Mouse (Mus musculus): ENCODE measurements at regions not wholly inside any gene's neighbourhood (a gene's known extent, or its start where the extent isn't known, plus 50 kb on each side); places are given as distances from the start of the nearest gene placed in this dataset.
A peak's percentile ranks its signal among the peaks of the same experiment; 100 is the strongest.

DNA sequence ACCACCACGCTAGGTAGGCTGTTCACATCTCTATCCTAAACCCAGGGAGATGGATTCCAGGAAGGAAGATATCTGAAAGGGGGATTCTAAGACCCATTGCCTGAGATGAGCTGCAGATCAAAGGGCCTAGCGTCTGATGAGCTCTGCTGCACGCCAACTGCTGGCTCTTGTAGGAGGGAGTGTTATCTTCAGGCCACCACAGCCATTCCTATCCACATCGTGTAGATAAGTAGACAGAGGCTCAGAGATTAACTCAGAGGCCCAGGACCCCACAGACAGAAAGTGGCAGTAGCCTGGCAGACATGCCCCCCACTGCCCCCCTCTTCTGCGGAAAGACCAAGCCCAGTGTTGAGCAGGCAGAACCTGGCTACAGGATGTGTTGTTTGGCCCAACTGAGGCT, 61.6 kb upstream of the Tle3 start:
- DNase-seq (ENCODE audit: extremely low spot score in 1 of 2, low spot score in 1 of 2), result no peak

DNA sequence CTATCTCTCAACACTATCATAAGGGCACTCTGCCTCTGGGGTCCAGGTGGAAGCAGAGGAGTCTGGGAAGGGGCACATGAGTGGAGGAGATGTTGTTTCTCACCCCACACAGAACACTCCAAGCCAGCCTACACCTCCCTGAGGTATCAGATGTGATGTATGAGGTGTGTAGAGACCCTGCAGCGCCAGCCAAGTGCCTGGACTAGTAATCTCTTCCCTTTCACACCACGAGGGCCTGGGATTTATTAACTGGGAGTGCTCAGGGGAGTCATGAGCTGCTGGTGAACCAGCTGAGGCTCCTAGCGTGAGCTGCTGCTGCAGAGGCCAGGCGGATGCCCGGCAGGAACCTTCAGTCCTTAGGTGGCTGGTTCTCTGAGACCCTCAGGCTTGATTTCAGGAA, 60.6 kb upstream of the Tle3 start:
- no peak for DNase-seq (ENCODE audit: extremely low spot score in 1 of 2, low spot score in 1 of 2)

DNA sequence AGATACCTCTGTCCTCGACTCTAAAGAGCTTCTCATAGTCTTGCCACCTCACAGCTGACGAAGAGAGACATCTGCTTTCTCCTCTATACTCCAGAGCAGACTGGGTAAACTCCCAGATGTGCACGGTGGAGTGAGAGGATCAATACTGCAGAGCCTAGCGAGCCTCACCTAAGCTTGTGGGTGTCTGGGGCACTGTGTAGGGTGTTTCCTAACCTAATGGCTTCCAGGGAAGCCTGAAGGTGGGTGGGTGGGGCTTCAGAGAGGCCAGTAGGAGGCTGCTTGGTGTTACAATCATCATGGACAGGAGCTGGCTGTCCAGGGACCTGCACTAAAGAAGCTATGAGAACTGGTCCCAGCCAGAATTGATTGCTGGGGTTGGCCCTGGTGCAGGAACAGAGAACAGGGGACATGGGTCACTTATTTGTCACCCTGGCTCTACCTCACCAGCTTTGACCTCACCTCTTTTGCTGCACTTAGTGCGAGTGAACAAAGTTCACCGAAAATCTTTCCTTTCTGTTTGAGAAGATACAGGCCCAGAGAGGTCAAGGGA, 57.5 kb upstream of the Tle3 start:
- DNase-seq (ENCODE audit: extremely low spot score in 1 of 2, low spot score in 1 of 2), result no peak

DNA sequence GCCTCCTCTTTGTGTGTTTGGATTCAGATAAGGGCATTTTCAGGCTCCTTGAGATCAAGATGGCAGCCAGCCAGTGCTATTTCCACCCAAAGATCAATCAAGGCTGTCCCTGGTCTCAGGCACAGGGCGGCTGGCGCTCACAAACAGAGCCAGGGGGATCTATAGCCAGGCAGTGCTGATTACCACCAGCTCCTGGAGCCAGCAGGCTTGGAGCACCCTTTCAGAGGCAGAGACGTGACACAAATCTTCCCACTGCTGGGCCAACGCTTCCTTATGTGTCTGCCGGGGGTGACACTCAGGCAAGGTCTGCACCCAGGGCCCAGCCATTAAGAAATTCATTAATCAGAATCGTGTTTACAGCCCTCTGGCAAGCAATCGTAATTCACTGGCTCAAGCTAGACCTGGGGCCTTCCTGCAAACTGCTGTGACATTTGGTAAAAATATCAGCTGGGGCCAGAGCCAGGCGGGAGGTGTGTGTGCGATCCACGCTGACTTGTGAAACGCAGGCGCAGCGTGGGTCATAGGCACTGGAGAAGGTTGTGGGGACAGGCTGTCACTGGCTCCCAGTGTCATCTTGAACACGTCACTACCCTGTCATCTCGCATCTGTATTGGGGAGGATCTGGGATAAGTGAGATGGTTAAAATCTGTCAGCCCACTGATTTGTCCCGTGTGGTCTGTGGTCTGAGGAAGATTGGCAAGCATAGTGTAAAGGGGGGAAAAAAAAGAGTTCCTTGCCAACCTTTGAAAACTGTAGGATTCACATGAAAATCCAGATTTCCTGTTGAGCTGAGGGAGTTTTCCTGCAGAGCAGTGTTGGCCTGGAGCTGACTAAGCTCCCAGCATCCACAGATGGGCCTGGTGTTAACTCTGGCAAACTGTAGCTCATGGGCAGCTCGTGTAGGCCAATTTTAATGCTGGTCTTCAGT, 56.5 kb upstream of the Tle3 start:
- no peak for DNase-seq (ENCODE audit: extremely low spot score in 1 of 2, low spot score in 1 of 2)

DNA sequence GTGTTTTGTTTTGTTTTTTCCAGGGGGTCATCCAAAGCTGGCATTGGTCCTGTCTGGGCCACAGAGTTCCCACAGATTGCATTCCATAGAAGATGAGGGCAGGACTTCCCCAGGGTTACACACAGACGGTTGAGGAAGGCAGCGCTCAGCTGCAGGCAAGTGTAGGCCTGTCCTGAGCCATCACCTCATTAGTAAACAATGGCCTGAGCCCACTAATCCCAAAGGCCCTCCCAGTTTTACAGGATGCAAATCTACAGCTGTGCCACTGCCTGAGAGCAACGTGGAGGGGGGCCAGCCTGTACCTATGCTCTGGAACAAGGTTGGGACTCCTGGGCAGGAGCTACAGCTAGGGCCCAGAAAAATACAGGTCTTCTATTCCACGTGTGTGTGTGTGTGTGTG, 55.7 kb upstream of the Tle3 start:
- DNase-seq (ENCODE audit: extremely low spot score in 1 of 2, low spot score in 1 of 2), result no peak

DNA sequence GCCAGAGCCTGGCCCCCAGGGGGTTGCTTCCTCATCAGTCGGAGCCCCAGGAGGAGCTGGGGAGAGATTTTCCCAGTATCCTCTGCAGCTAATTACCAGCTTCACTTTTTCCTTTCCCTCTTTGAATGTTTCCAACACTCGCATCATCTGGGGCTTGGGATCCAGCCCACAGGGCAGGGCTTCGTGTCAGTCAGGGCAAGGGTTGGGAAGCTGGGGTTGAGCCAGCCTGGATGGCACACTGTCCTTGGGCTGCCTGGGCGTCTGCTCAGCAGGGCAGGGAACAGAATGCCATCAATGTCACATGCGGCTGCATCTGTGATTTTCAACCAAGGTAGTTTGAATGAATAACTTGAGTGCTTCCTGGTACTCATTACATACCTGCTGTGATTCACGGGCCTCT, 52.4 kb upstream of the Tle3 start:
- DNase-seq (ENCODE audit: extremely low spot score in 1 of 2, low spot score in 1 of 2), result no peak

DNA sequence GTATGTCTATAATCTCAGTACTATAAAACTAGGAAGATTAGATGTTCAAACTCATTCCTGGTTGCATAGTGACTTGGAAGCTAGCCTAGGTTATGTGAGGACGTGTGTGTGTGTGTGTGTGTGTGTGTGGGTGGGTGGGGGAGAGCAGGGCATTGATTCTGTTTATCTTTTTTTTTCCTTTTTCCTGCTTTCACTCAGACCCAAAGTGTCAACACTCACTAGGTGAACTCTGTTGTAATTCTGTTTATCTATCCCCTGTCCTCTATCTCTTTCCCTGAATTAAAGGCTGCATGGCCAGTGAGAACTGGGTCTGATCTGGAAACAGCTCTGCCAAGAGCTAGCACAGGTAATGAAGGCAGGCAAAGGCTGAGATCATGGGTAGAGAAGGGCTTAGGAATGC, 50.9 kb upstream of the Tle3 start:
- no peak for DNase-seq (ENCODE audit: extremely low spot score in 1 of 2, low spot score in 1 of 2)

DNA sequence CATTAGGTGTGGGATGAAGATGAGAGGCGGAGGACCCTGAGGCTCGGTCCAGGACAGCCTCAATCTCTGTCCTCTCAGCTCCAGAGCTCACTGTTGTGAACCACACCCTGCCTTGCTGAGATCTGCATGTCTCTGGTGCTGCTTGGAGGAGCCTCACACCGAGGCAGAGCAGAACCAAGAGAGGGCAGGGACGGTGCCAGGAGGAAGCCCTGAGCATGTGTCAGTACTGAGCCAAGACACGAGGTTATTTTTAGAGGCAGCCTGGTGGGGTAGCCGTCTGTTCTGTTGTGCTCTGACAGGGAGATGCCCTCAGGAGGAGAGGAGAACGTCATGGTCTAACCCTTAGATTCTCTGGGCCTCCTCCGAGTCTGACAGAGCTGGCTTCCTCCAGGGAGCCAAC, 50.3 kb upstream of the Tle3 start:
- peak in 1 of 2 experiments; percentile 5 for DNase-seq (ENCODE audit: extremely low spot score in 1 of 2, low spot score in 1 of 2)

DNA sequence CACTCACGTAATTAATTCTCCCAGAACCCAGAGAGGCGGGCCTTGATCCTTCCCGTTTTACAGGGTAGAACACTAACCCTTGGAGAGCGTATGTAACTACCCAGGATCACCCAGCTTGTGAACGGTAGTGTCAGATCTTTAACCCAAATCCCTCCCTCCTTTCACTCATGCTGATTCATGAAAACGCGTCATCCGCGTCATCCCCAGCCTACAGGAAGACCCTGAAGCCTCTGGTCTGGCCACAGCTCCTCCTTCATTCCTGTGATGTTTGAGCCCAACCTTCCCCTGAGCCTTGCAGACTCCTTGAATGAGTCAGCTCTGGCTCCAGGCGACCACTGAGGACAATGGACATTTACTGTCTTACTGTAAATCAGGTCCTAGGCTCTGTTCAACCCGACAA, 49.8 kb upstream of the Tle3 start:
- no peak for DNase-seq (ENCODE audit: extremely low spot score in 1 of 2, low spot score in 1 of 2)

Measured in frontal cortex, adult 2 months (tissue).